Mouse (Mus musculus) heart, embryonic 14.5 days (tissue): Measurements from ENCODE around the gene Selenoi. TPM values are rescaled to one million over a fixed set of nuclear protein-coding genes. Genes with fewer than 3 reads are reported as not detected.

ENCODE experiments used
- ATAC-seq: fragments of 200-750 bp; cut with Nextera tagmentation; 2 replicates; pipeline ENCODE4 v1.8.0; 2017; ENCODE audit warnings: low read depth, moderate TSS enrichment; ENCODE audit not compliant: insufficient number of reproducible peaks, insufficient read depth, low FRiP score
- H3K27ac ChIP-seq, 2 experiments: fragments of 200-500 bp in 1 of 2; fragments of 300-500 bp in 1 of 2; sonication (generic) in 1 of 2; replicated peaks in 1 of 2; 2 replicates each; pipeline ENCODE4 v1.5.1; 2012 to 2014; ENCODE audit warnings: low read depth in 2 of 2, low read length in 2 of 2, control low read depth in 1 of 2, mild to moderate bottlenecking in 1 of 2, mixed read lengths in 1 of 2; ENCODE audit not compliant: control insufficient read depth in 1 of 2, insufficient read depth in 1 of 2
- H3K27me3 ChIP-seq: fragments of 300-500 bp; sonication (generic); 2 replicates; pipeline ENCODE4 v1.6.1; 2014; ENCODE audit warnings: mild to moderate bottlenecking, low read length, control low read depth; ENCODE audit not compliant: control insufficient read depth, insufficient read depth
- H3K36me3 ChIP-seq: fragments of 300-500 bp; sonication (generic); 2 replicates; pipeline ENCODE4 v1.6.1; 2014; ENCODE audit warnings: mild to moderate bottlenecking, control low read depth, low read length, mixed read lengths; ENCODE audit not compliant: control insufficient read depth, insufficient read depth
- H3K4me1 ChIP-seq, 2 experiments: fragments of 200-500 bp in 1 of 2; fragments of 300-500 bp in 1 of 2; sonication (generic) in 1 of 2; 2 replicates each; pipeline ENCODE4 v1.6.1; 2012 to 2014; ENCODE audit warnings: low read length in 2 of 2, control low read depth in 1 of 2, mixed read lengths in 1 of 2; ENCODE audit not compliant: control insufficient read depth in 2 of 2, insufficient read depth in 2 of 2
- H3K4me2 ChIP-seq: fragments of 300-500 bp; sonication (generic); 2 replicates; pipeline ENCODE4 v1.6.1; 2014; ENCODE audit warnings: mild to moderate bottlenecking, low read length
- H3K4me3 ChIP-seq, 2 experiments: fragments of 200-500 bp in 1 of 2; fragments of 300-500 bp in 1 of 2; sonication (generic) in 1 of 2; 2 replicates each; pipeline ENCODE4 v1.5.1; 2012 to 2014; ENCODE audit warnings: low read length in 2 of 2, mild to moderate bottlenecking in 2 of 2, control low read depth in 1 of 2, low read depth in 1 of 2, moderate library complexity in 1 of 2; ENCODE audit not compliant: control insufficient read depth in 1 of 2, insufficient read depth in 1 of 2
- H3K9ac ChIP-seq: fragments of 300-500 bp; sonication (generic); 2 replicates; pipeline ENCODE4 v1.6.1; 2014; ENCODE audit warnings: mild to moderate bottlenecking, low read length
- H3K9me3 ChIP-seq: fragments of 300-500 bp; sonication (generic); 2 replicates; pipeline ENCODE4 v1.6.1; 2016; ENCODE audit warnings: low read length, control low read depth; ENCODE audit not compliant: control insufficient read depth
- WGBS: fragments of 180-500 bp; shearing (Covaris S2); extraction: QIAGEN DNeasy Blood & Tissue Kit; methylation state at CpG from one replicate; pipeline ENCODE4 v1.1.7; 2014; 5-methylcytosine and 5-hydroxymethylcytosine counted together
- polyA plus RNA-seq: library from polyadenylated mRNA; unstranded; fragments of >200 nt; fragmentation: Nextera tagmentation; extraction: Ambion mirVana; gene quantifications from 2 replicates; pipeline ENCODE4 v1.2.1, GENCODE M21; 2014

The Selenoi gene
- polyA plus RNA-seq, 1 experiment from 2014 or later: 18.1 TPM

- peaks cover 4 to 27% of the 10 kb centered on the region in 2 experiments for H3K4me1 ChIP-seq
- H3K27ac ChIP-seq: no peak overlapping the region
- no peak overlapping the region for H3K4me2 ChIP-seq
- H3K36me3 ChIP-seq: no peaks in the 10 kb centered on the region
- ATAC-seq: no peak
- H3K9me3 ChIP-seq: no peaks in the 10 kb centered on the region
- no peak overlapping the region for H3K4me3 ChIP-seq
- no peaks in the 10 kb centered on the region for H3K27me3 ChIP-seq
- 89% methylated on average over 5 of the region's 5 CpGs for WGBS
- no peak overlapping the region for H3K9ac ChIP-seq
These were observed 6.2 kb downstream of the Selenoi start for GRCm38 (mm10) chr5:30238533-30238932.

GRCm38 (mm10) chr5:30240552-30240951 is 8.2 kb downstream of the Selenoi start:
- no peaks in the 10 kb centered on the region for H3K36me3 ChIP-seq
- H3K9me3 ChIP-seq: no peaks in the 10 kb centered on the region
- no peak overlapping the region for H3K27ac ChIP-seq
- H3K4me1 ChIP-seq: peaks cover 15 to 30% of the 10 kb centered on the region in 2 experiments
- H3K4me2 ChIP-seq: no peak overlapping the region
- H3K4me3 ChIP-seq: no peak overlapping the region
- no peak overlapping the region for H3K9ac ChIP-seq
- 82% methylated on average over 7 of the region's 7 CpGs for WGBS
- ATAC-seq: no peak
- H3K27me3 ChIP-seq: no peaks in the 10 kb centered on the region

- Histone ChIP-seq H3K27ac (peak overlapping the region in 1 of 2 experiments; percentile 0; a peak in 1 of 4 replicates), H3K4me1 (peaks cover 15 to 30% of the 10 kb centered on the region in 2 experiments), H3K4me2 (peak overlapping the region; percentile 2; the same call in 1 of the 2 replicates), H3K9ac (no peak overlapping the region), H3K4me3 (no peak overlapping the region), H3K9me3 (no peaks in the 10 kb centered on the region), H3K36me3 (0 out of 2 replicates have a peak, but pooled peaks cover 3% of the 10 kb centered on the region), H3K27me3 (no peaks in the 10 kb centered on the region)
- 6% methylated on average over 1 of the region's 1 CpGs for WGBS
- no peak for ATAC-seq
These were observed 10.0 kb downstream of the Selenoi start for GRCm38 (mm10) chr5:30242410-30242809.

- Histone ChIP-seq H3K27ac (0 out of 4 replicates have a peak overlapping the region, but pooled peaks have one; percentile 15 to 33), H3K9ac (no peak overlapping the region), H3K4me2 (no peak overlapping the region; the same call in 1 of the 2 replicates), H3K4me3 (no peak overlapping the region), H3K4me1 (peaks cover 15 to 30% of the 10 kb centered on the region in 2 experiments), H3K27me3 (no peaks in the 10 kb centered on the region), H3K36me3 (peaks cover 10% of the 10 kb centered on the region; the same call in 1 of the 2 replicates), H3K9me3 (no peaks in the 10 kb centered on the region)
- peak; percentile 39; the same call in 1 of the 2 replicates for ATAC-seq
- WGBS: 22% methylated on average over 9 of the region's 9 CpGs
These were observed 11.4 kb downstream of the Selenoi start for GRCm38 (mm10) chr5:30243741-30244140.

GRCm38 (mm10) chr5:30245861-30246416 is 13.6 kb downstream of the Selenoi start:
- no peak overlapping the region for H3K27ac ChIP-seq
- no peaks in the 10 kb centered on the region for H3K9me3 ChIP-seq
- 73% methylated on average over 9 of the region's 9 CpGs for WGBS
- no peak overlapping the region for H3K4me3 ChIP-seq
- H3K27me3 ChIP-seq: no peaks in the 10 kb centered on the region
- peaks cover 15 to 30% of the 10 kb centered on the region in 2 experiments for H3K4me1 ChIP-seq
- H3K4me2 ChIP-seq: no peak overlapping the region
- ATAC-seq: no peak
- peaks cover 22% of the 10 kb centered on the region for H3K36me3 ChIP-seq
- H3K9ac ChIP-seq: no peak overlapping the region

- H3K36me3 ChIP-seq: peaks cover 33% of the 10 kb centered on the region
- peaks cover 11 to 20% of the 10 kb centered on the region in 2 experiments for H3K4me1 ChIP-seq
- H3K4me3 ChIP-seq: no peak overlapping the region
- ATAC-seq: no peak
- H3K4me2 ChIP-seq: no peak overlapping the region
- no peak overlapping the region for H3K9ac ChIP-seq
- no peaks in the 10 kb centered on the region for H3K9me3 ChIP-seq
- WGBS: 100% methylated on average over 1 of the region's 1 CpGs
- no peak overlapping the region for H3K27ac ChIP-seq
- no peaks in the 10 kb centered on the region for H3K27me3 ChIP-seq
These were observed 15.3 kb downstream of the Selenoi start for GRCm38 (mm10) chr5:30247666-30248065.

- H3K4me2 ChIP-seq: no peak overlapping the region
- peaks cover 67% of the 10 kb centered on the region for H3K36me3 ChIP-seq
These were observed 23.4 kb downstream of the Selenoi start for GRCm38 (mm10) chr5:30255567-30256354.

More at GRCm38 (mm10) chr5:30255567-30256354, 23.4 kb downstream of the Selenoi start:
- H3K9me3 ChIP-seq: no peaks in the 10 kb centered on the region
- 77% methylated on average over 12 of the region's 12 CpGs for WGBS
- ATAC-seq: no peak
- no peak overlapping the region for H3K9ac ChIP-seq
- no peak overlapping the region for H3K4me3 ChIP-seq
- H3K27ac ChIP-seq: no peak overlapping the region
- no peaks in the 10 kb centered on the region for H3K27me3 ChIP-seq
- H3K4me1 ChIP-seq: no peaks in the 10 kb centered on the region
